Mouse (Mus musculus): ENCODE measurements around the gene Slc13a2. TPM values are rescaled to one million over a fixed set of nuclear protein-coding genes. Genes with fewer than 3 reads are reported as not detected.

Gene Slc13a2
- polyA plus RNA-seq, 1 experiment from 2014 or later = not detected

GRCm38 (mm10) chr11:78355471-78356238 is 66.4 kb downstream of the Slc13a2 start:
- H3K27ac ChIP-seq (replicated peaks; ENCODE audit: low read depth, low read length) = no peak overlapping the region
- H3K36me3 ChIP-seq (replicated peaks; ENCODE audit: control insufficient read depth, insufficient read depth, low read depth, low read length) = no peaks in the 10 kb centered on the region
- ATAC-seq (replicated peaks; ENCODE audit: insufficient number of reproducible peaks, low FRiP score, low TSS enrichment, low read depth) (no peak), DNase-seq (ENCODE audit: low spot score) (peak; percentile 81)
- H3K27me3 ChIP-seq (ENCODE audit: control insufficient read depth, insufficient read depth, low read length) = no peaks in the 10 kb centered on the region
- H3K4me1 ChIP-seq (ENCODE audit: control insufficient read depth, insufficient read depth, low read length) = no peaks in the 10 kb centered on the region
- no peaks in the 10 kb centered on the region for H3K9me3 ChIP-seq (replicated peaks; ENCODE audit: control insufficient read depth, low read length)
- 30% methylated on average over 4 of the region's 4 CpGs for WGBS
- no peak overlapping the region for H3K4me3 ChIP-seq (ENCODE audit: low read depth, low read length)
- H3K4me2 ChIP-seq (ENCODE audit: low read depth, low read length) = no peak overlapping the region
- H3K9ac ChIP-seq (replicated peaks; ENCODE audit: low read length) = 0 out of 2 replicates have a peak overlapping the region, but pooled peaks have one; percentile 22

GRCm38 (mm10) chr11:78354905-78355304 is 67.1 kb downstream of the Slc13a2 start:
- ATAC-seq (replicated peaks; ENCODE audit: insufficient number of reproducible peaks, low FRiP score, low TSS enrichment, low read depth) (no peak), DNase-seq (ENCODE audit: low spot score) (no peak)
- H3K4me1 ChIP-seq (ENCODE audit: control insufficient read depth, insufficient read depth, low read length) = no peaks in the 10 kb centered on the region
- H3K4me2 ChIP-seq (ENCODE audit: low read depth, low read length) = no peak overlapping the region
- H3K9me3 ChIP-seq (replicated peaks; ENCODE audit: control insufficient read depth, low read length) = no peaks in the 10 kb centered on the region
- no peak overlapping the region for H3K27ac ChIP-seq (replicated peaks; ENCODE audit: low read depth, low read length)
- H3K27me3 ChIP-seq (ENCODE audit: control insufficient read depth, insufficient read depth, low read length) = no peaks in the 10 kb centered on the region
- no peak overlapping the region for H3K4me3 ChIP-seq (ENCODE audit: low read depth, low read length)
- 84% methylated on average over 6 of the region's 6 CpGs for WGBS
- H3K36me3 ChIP-seq (replicated peaks; ENCODE audit: control insufficient read depth, insufficient read depth, low read depth, low read length) = no peaks in the 10 kb centered on the region
- no peak overlapping the region for H3K9ac ChIP-seq (replicated peaks; ENCODE audit: low read length)

DNA sequence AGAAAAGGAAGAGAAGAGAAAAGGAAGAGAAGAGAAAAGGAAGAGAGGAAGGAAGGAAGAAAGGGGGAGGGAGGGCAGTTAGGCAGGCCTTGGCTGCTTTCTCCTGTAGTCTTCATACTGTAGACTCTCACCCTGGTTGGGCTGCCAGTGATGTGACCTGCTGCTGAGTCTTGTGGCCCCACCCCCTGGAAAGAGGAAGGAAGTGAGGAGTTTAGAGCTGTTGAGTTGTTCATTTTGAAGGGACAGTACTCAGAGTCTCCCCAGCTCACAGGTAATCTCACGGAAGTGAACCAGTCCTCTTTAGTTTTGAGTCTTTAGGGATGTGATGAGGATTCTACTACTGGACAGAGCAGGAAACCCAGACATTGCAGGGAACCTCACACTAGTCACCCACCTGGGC is 68.9 kb downstream of the Slc13a2 start:
- 94% methylated on average over 1 of the region's 1 CpGs for WGBS
- DNase-seq (ENCODE audit: low spot score) = no peak

DNA sequence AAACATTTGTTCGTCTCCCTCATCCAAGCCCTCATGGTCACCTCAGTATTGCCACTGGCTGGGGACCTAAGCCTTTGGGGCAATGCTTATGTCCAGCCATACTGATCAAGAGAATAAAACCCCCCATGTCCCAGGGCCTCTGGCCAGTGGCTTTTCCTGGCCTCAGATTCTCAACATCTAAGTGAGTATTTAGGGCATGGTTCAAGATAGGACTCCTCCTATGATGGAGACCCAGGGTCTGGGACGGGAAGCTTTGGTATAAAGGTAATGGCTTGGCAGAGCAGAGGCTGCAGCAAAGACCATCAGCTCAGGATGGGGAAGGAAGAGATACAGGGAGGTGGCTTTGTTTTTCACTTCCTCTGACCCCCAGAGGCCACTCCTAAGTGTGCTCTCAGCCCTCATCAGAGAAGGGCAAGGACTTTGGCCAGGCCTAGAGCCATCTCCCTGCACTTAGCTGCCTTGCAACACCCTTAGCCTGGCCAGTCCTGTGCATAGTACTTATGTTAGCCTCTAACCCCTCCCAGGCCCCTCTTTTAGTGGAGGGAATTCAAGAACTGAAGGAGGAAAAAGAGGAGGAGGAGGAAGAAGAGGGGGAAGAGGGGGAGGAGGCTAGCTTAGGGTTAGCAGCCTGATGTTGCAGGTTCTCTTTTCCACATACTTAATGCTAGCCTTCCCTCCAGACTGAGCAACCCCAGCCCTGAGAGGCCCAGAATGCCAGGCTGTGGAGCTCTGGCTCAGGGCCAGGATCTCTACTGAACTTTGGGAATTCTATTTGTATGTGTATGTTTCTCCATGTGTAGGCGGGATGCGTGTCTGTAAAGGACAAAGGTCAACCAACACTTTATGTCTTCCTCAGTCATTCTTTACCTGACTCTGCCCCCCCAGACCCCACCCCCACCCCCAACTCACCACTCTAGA is 72.3 kb downstream of the Slc13a2 start:
- H3K4me2 ChIP-seq (ENCODE audit: low read depth, low read length) = no peak overlapping the region

More for the DNA sequence above, 68.9 kb downstream of the Slc13a2 start:
- no peaks in the 10 kb centered on the region for H3K4me1 ChIP-seq (ENCODE audit: control insufficient read depth, insufficient read depth, low read length)
- no peaks in the 10 kb centered on the region; the same call in 1 of the 2 replicates for H3K36me3 ChIP-seq (replicated peaks; ENCODE audit: control insufficient read depth, insufficient read depth, low read depth, low read length)
- ATAC-seq (replicated peaks; ENCODE audit: insufficient number of reproducible peaks, low FRiP score, low TSS enrichment, low read depth) = no peak
- no peak overlapping the region for H3K9ac ChIP-seq (replicated peaks; ENCODE audit: low read length)
- no peaks in the 10 kb centered on the region for H3K27me3 ChIP-seq (ENCODE audit: control insufficient read depth, insufficient read depth, low read length)
- no peak overlapping the region for H3K27ac ChIP-seq (replicated peaks; ENCODE audit: low read depth, low read length)
- no peaks in the 10 kb centered on the region for H3K9me3 ChIP-seq (replicated peaks; ENCODE audit: control insufficient read depth, low read length)
- no peak overlapping the region for H3K4me3 ChIP-seq (ENCODE audit: low read depth, low read length)
- H3K4me2 ChIP-seq (ENCODE audit: low read depth, low read length) = no peak overlapping the region

GRCm38 (mm10) chr11:78348474-78348873 is 73.5 kb downstream of the Slc13a2 start:
- H3K4me3 ChIP-seq (ENCODE audit: low read depth, low read length) = no peak overlapping the region
- H3K9ac ChIP-seq (replicated peaks; ENCODE audit: low read length) = no peak overlapping the region
- 42% methylated on average over 7 of the region's 7 CpGs for WGBS
- no peak overlapping the region for H3K27ac ChIP-seq (replicated peaks; ENCODE audit: low read depth, low read length)
- H3K9me3 ChIP-seq (replicated peaks; ENCODE audit: control insufficient read depth, low read length) = no peaks in the 10 kb centered on the region
- DNase-seq (ENCODE audit: low spot score) = no peak
- H3K4me1 ChIP-seq (ENCODE audit: control insufficient read depth, insufficient read depth, low read length) = peaks cover 6% of the 10 kb centered on the region
- peaks cover 2% of the 10 kb centered on the region for H3K36me3 ChIP-seq (replicated peaks; ENCODE audit: control insufficient read depth, insufficient read depth, low read depth, low read length)
- no peaks in the 10 kb centered on the region for H3K27me3 ChIP-seq (ENCODE audit: control insufficient read depth, insufficient read depth, low read length)
- ATAC-seq (replicated peaks; ENCODE audit: insufficient number of reproducible peaks, low FRiP score, low TSS enrichment, low read depth) = no peak
- H3K4me2 ChIP-seq (ENCODE audit: low read depth, low read length) = no peak overlapping the region

More for the DNA sequence above, 72.3 kb downstream of the Slc13a2 start:
- Histone ChIP-seq H3K9me3 (replicated peaks; ENCODE audit: control insufficient read depth, low read length) (no peaks in the 10 kb centered on the region), H3K9ac (replicated peaks; ENCODE audit: low read length) (no peak overlapping the region), H3K36me3 (replicated peaks; ENCODE audit: control insufficient read depth, insufficient read depth, low read depth, low read length) (peaks cover 2% of the 10 kb centered on the region), H3K27ac (replicated peaks; ENCODE audit: low read depth, low read length) (no peak overlapping the region), H3K27me3 (ENCODE audit: control insufficient read depth, insufficient read depth, low read length) (no peaks in the 10 kb centered on the region), H3K4me3 (ENCODE audit: low read depth, low read length) (no peak overlapping the region), H3K4me1 (ENCODE audit: control insufficient read depth, insufficient read depth, low read length) (peaks cover 6% of the 10 kb centered on the region)
- no peak for ATAC-seq (replicated peaks; ENCODE audit: insufficient number of reproducible peaks, low FRiP score, low TSS enrichment, low read depth)
- no peak for DNase-seq (ENCODE audit: low spot score)
- WGBS = 92% methylated on average over 4 of the region's 4 CpGs

DNA sequence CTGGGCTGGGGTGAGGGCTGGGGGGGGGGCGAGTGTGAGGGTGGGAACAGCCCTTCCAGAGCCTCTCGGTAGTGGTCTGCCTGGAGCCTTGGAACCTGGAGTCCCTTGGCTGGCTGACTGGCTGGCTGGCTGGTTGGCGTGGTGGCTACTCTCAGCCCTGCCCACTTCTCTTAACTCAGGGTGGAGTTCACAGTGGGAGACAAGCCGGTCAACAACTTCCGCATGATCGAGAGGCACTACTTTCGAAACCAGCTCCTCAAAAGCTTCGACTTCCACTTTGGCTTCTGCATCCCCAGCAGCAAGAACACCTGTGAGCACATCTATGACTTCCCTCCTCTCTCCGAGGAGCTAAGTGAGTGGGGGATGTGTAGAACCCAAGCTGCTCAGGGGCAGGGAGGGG is 74.1 kb downstream of the Slc13a2 start:
- H3K4me1 ChIP-seq (ENCODE audit: control insufficient read depth, insufficient read depth, low read length) = peaks cover 6% of the 10 kb centered on the region
- H3K27me3 ChIP-seq (ENCODE audit: control insufficient read depth, insufficient read depth, low read length) = no peaks in the 10 kb centered on the region
- no peak overlapping the region for H3K27ac ChIP-seq (replicated peaks; ENCODE audit: low read depth, low read length)
- no peak overlapping the region for H3K4me3 ChIP-seq (ENCODE audit: low read depth, low read length)
- peaks cover 2% of the 10 kb centered on the region for H3K36me3 ChIP-seq (replicated peaks; ENCODE audit: control insufficient read depth, insufficient read depth, low read depth, low read length)
- WGBS = 77% methylated on average over 9 of the region's 9 CpGs
- ATAC-seq (replicated peaks; ENCODE audit: insufficient number of reproducible peaks, low FRiP score, low TSS enrichment, low read depth) (no peak), DNase-seq (ENCODE audit: low spot score) (no peak)
- H3K4me2 ChIP-seq (ENCODE audit: low read depth, low read length) = no peak overlapping the region
- H3K9ac ChIP-seq (replicated peaks; ENCODE audit: low read length) = no peak overlapping the region
- H3K9me3 ChIP-seq (replicated peaks; ENCODE audit: control insufficient read depth, low read length) = no peaks in the 10 kb centered on the region

Data from embryonic facial prominence, embryonic 11.5 days (tissue).